Mouse (Mus musculus) forelimb bud, embryonic 11.5 days (tissue): ENCODE measurements around the gene Gm2012.
"Not testable (repeated sequence)": the region's sequence is repeated elsewhere in the genome, so short reads cannot be mapped to it uniquely, and the experiment has no call there.

Source experiments
- DNase-seq: peaks from one replicate; pipeline ENCODE4 v3.0.0-alpha.2; 2012; ENCODE audit warnings: low read depth, low spot score

The Gm2012 gene

DNA sequence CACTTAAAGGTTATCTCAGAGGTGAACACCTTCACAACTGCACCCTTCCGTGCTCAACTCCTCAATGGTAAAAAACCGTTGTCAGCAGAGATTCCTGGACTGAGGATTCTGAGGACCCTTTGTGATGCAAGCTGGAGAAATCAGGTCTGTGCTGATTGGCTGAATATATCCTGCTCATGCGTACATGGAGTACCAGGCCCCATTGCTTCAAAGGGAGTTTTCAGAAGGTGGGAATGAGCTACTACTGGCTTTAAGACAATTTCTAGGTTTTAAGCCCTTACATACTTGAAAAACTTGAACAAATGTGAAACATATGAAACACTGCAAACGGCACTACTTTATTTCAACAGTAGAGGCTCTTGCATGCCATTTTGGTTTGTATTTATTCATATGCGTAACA lies at the start of gene Gm2012:
Gene Gm2012 (minus strand): TSS at position 101 of the 400 bp plus-strand sequence.
- not testable (repeated sequence) for DNase-seq

DNA sequence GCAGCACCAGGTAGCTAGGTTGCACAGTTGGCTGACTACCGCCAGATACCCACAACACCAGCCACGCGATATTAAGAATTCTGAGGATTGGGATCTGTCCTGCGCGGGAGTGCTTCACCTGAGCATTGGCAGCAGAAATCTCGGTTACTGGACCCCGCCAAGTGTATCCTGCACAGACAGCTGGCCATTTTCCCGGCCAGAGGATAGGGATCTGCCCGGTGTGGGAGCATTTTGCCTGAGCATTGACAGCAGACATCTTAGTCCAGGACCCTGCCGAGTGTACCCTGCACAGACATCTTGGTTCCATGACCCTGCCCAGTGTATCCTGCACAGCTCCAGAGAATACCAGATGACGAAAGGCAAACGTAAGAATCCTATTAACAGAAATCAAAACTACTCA lies 72.0 kb downstream of the Gm2012 start:
- DNase-seq, result not testable (repeated sequence)
